Mouse (Mus musculus): ENCODE data around the gene Cdkn2b.

Gene Cdkn2b

DNA sequence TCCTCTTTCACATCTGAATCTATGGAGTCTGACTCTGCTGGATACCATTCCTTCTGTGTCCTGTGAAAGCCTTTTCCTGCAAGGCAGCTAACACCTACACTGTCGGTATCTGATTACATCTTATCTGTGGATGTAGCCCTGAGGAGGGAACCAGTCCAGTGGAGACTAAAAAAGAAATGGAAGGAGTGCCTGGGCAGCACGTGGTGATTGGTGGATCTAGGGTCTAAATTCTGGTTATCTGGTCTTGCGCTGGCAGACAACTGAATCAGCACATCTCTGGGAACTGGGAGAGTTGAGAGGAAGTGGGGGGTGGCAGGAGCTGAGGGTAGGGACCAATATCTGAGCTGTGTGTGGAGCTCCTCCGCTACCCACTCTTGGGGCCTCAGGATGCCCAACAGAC lies 21.8 kb downstream of the Cdkn2b start:
- DNase-seq (ENCODE audit: low read depth, low spot score), result no peak

DNA sequence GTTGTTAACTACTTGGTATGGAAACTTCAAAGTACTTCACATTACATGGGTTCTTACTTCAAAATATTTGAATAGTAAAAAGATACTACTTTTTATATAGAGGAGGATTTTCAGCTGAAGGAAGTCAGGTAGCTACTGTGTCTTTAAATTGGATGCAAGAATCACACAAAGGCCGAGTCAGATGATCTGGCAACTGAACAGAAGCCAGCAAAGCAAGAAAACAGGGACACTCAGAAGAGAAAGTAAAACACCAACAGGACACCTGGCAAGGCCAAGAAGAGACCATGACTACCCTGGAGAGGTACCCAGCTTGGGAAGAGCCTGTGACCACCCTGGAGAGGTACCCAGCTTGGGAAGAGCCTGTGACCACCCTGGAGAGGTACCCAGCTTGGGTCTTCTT lies 24.3 kb downstream of the Cdkn2b start:
- no peak for DNase-seq (ENCODE audit: low read depth, low spot score)

DNA sequence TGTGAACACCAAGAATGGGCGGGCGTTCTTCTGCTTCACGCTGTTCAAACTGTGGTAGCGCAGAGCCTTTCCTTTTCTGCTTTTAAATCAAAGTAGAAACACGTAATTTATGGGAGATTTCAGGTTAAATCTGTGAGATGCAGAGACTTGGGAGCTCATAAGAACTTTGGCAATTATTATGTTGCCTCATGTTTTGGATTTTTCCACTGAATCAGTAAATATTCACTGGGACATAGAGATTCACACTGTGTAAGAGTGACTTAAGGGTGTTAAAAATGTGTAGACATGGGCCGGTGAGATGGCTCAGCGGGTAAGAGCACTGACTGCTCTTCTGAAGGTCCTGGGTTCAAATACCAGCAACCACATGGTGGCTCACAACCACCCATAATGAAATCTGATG lies 25.2 kb downstream of the Cdkn2b start:
- no peak for DNase-seq (ENCODE audit: low read depth, low spot score)

DNA sequence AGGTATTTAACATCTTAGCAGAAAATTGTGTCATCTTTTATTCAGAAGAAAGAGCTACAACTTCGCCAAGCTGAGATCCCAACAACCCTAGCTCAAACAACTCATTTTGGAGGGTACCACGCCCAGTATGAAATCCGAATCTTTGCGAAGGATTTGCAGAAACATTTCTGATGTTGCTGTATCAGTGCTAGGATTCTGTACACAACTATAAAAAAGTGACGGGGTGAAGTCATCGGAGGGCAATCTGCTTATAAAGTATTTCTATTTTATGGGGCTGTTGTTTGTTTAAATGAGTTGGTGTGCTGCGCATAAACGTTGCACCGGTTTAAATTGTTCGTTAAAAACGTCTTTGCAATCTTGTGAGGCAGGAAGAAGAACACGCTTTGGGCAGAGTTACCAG lies 28.2 kb downstream of the Cdkn2b start:
- no peak for DNase-seq (ENCODE audit: low read depth, low spot score)

DNA sequence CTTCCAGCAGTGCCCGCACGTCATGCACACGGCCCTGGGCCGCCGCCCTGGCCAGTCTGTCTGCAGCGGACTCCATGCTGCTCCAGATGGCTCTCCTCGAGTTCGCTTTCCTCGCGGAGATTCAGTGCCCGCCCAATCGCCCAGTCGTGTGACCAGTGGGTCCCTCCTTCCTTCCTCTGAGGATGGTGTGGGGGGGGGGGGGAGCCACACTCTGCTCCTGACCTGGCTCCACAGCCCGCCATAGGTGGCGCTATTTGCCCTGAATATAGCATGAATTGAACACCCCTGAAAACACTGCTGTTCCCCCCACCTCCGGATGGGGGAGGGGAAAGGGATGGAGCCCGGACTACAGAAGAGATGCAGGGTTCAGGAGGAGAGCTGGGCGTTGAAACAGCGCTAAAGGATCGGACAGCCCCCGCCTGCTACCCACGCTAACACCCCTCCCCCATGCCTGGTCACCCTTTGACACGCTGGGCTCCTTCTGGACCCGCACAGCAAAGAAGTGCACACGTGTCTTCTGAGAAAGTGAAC lies 28.7 kb downstream of the Cdkn2b start:
- DNase-seq (ENCODE audit: low read depth, low spot score), result no peak

DNA sequence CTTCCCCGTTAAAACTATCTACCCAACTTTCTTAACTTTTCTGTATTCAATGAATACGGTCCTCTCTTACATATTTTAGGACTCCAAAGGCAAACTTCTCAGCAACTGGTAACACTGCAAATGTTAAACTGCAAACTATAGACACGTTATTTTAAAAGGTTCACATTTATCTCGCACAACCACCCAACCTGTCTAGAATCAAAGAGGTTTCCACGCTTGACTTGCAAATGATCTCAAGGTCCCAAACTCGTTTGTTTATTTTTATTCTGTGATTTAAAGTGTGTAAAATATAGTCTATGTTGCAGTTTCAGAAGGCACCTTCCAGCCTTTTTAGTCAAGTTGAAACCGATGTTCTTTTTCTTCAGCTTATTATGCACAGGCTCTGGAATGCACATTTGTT lies 29.6 kb downstream of the Cdkn2b start:
- DNase-seq (ENCODE audit: low read depth, low spot score), result no peak

DNA sequence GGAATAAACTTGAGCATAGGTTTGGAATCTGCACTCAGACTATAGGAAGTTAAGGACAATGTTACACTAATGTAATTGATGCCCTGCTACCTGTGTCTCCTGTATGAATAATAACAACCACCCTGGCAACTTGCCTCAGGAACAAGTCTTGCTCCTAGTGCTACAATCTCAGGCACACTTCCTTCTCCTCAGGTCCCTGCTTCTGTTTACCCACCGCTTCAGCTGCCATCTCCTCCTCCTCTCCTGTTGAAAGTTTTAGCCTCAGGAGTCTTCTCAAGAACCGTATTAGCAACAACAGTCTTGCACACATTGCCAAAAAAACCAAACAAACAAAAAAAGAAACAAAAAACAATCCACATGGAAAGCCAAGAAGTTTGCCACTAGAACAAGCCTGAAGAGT lies 31.2 kb downstream of the Cdkn2b start:
- no peak for DNase-seq (ENCODE audit: low read depth, low spot score)

DNA sequence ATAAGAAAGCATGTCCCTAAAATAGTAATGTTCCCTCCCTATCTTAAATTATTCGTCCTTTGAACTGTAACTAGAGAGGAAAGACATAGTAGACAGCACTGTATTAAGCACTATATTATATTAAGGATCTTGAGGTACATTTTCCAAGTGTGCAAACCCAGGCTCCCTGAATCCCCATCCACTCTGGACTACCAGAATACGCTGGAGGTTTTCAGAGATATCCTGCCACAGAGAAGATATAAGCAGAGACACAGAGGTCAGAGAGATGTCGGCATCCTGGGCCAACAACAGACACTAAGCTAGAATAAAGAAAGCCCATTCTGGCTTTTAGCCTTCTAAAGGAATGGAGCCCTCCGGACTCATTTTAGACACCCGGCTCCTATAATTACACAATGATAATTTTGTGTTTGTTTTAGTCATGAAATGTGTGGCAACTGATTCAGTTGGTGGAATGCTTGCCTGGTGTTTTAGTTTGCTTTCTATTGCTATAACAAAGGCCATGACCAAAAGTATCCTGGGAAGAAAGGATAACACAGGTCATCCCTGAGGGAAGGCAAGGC lies 33.4 kb downstream of the Cdkn2b start:
- no peak for DNase-seq (ENCODE audit: low read depth, low spot score)

DNA sequence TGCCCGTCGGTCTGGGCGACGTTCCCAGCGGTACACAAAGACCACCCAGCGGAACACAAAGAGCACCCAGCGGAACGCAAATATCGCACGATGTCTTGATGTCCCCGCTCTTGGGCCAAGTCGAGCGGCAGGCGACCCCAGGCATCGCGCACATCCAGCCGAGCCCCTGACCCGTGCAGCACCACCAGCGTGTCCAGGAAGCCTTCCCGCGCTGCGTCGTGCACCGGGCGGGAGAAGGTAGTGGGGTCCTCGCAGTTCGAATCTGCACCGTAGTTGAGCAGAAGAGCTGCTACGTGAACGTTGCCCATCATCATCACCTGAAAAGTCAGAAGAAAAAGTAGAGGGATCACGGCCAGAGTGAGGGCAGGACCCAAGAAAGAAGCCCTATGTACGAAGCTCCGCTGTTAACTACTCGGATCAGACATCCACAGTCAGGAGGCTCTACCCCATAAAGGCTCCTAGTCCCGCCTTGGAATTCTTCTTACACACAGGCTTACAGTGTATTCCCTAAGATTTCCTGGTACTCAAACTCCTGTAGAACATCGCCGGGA lies 34.1 kb downstream of the Cdkn2b start:
- DNase-seq (ENCODE audit: low read depth, low spot score), result no peak

DNA sequence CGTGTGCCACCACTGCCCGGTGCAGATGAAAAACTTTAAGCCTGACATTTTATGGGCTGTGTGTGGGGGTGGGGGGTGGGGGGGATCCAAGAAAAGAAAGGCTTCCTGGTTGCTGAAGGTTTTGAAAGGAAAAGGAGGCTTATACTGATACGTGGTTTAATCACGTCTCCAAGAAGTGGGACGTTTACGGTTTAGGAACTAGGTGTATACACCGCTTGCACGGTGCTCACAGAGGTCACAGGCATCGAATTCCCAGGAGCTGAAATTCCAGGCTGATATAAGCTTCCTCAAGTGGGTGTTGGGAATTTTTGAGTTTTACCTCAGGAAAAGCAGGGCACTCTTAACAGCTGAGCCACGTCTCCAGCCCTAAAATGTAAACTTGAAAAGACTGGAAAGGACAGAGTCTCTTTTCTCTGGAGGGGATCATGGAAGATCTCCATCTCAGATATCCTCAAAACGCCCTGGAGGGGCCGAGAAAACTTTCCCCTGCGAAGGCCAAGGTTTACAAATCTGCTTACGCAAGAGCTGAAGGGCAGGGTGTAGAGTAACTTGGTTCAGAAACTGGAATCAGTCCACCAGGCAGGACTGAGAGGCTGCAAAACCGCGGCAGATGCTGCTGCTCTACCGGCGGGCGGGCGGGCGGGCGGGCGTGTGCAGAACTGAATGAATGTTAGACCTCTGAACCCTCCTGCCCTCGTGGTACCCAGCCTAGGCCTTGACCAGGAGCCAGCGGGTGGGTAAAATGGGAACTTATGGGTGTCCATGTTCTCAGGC lies 34.8 kb downstream of the Cdkn2b start:
- DNase-seq (ENCODE audit: low read depth, low spot score), result no peak

DNA sequence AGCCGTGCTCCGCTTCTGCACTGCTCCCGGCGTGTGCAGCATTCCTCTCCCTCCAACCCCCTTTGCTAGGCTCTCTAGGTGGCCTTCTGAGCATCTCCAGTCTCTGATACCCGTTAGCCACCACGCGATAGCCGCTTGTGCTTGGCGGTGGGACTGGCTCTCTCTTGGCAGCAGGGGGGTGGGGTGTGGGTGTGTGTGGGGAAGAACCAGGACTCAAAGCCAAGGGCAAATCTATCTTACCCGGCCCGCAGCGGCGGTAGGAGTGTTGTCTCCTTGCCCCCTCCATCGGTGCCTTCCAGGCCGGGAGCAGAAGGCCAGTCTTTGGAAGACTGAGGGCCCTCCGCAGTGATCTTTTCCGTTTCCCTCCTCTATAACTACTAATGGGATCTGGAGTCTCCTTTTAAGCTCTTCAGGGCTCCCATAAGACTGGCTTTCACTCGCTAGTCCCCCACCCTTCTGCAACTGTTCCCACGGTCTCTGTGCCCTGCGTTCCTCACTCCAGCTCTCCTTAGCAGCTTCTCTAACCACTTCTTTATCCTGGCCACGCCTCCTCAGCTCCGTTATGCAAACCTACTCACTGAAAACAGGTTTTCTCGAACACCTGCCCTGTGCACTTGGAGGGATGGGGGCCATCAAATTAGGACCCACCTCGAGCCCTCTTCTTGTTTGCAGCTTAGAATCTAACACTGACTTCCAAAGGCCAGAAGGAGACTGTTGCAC lies 35.9 kb downstream of the Cdkn2b start:
- DNase-seq (ENCODE audit: low read depth, low spot score), result no peak

DNA sequence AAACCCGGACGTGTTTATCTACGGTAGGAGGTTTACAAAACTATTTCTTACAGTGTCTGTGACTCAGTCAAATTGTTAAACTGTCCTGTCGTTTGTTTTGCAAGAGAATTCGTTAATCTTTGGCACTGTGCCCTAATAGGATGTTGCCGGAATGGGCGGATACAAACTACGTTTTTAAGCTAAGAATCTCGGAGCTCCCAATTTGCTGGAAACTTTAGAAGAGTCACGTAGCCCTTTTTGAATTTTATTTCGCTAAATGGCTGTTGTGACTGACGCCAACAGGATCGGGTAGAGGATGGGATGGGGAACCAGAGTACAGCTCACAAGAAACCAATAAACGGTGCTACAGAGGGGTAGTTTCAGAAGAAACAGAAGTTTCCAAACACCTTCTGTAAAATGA lies 36.8 kb downstream of the Cdkn2b start:
- DNase-seq (ENCODE audit: low read depth, low spot score), result no peak

DNA sequence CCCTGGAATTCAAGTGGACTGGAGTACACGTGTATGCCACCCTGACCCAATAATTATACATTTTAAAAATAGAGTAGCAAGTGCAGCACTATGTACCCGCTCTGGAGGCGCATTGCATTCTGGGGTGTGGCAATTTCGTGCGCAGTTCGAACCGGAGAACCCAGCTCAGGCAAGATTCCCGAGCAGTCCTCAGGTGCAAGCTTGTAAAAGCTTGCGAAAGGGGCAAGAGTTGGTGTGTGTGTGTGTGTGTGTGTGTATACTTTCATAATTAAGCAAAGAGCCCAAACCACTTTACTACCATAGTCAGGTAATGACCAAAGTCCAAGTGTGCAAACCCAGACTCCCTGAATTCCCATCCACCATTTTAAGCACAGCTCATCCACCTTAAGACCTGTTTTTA lies 37.3 kb downstream of the Cdkn2b start:
- no peak for DNase-seq (ENCODE audit: low read depth, low spot score)

DNA sequence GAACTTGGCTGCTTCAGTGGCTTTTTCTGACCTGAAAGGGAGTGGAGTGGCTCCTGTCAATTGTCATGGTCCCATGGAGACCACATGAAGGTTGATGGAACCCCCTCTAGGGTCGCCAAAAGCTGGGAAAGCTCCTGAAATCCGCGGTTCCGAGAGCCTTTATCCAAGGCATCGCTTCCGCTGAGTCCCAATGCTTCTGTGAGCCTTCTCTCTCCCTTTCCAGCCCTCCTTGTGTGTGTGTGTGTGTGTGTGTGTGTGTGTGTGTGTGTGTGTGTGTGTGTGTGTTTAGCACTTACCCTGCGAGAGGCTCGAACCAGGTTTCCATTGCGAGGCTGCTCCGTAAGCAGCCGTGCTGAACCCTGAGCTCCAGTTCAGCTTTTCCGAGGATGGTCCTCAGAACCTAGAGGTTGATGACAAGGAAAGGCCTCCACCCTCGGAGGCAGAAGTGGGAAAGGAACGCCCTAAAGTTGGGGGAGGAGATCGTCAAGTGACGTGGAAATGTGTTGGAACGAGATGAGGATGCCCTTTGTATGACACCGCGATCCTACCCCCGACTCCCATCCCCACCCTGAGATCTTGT lies 37.8 kb downstream of the Cdkn2b start:
- DNase-seq (ENCODE audit: low read depth, low spot score), result no peak

DNA sequence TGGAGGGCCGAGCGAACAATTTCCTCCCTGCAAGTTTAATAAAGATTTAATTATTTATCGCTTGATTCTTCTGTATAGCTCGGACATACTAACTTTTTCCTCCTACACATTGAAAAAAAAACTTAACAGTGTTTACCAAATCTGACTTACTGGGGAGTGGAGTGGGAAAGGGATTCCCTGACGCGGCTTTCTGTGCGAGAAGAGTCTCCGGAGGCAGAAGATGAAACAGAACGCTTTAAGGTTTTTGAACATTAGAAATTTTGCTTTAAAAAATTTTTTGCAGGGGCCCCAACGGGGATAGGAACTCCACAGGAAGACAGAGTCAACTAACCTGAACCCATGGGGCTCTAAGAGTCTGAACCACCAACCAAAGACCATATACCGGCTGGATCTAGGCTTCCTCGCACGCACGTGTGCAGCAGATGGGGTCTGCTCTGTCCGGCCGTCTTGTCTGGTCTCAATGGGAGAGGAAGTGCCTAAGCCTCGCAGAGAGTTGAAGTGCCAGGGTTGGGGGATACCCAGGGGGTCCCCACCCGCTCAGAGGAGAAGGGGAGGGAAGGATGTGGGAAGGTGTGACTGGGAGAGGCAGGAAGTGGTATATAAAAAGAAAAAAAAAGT lies 38.6 kb downstream of the Cdkn2b start:
- DNase-seq (ENCODE audit: low read depth, low spot score), result no peak

DNA sequence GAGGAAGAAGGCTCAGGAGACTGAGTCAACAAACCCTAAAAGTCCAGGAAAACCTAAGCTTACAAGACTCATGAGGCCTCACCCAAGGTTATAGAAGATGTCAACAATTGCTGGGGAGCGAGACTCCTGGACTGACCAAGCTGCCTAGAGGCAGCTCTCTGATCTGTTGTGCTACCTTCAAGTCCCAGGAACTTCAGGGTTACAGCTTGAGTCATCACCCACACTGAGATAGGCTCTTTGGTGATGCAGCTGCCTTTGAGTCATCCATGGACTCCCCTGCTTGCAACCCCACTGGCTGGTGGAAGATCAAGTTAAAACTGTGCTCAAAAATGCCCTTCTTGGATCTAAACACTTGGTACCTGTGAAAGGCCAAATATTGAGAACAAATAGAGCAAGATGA lies 53.1 kb downstream of the Cdkn2b start:
- no peak for DNase-seq (ENCODE audit: low read depth, low spot score)

Data from forelimb bud, embryonic 11.5 days (tissue).